Mouse (Mus musculus): ENCODE results near the gene Spata2. TPM values are rescaled to one million over a fixed set of nuclear protein-coding genes. Genes with fewer than 3 reads are reported as not detected.

Spata2 gene
- polyA plus RNA-seq, 1 experiment from 2014 or later, result 25.7 TPM

DNA sequence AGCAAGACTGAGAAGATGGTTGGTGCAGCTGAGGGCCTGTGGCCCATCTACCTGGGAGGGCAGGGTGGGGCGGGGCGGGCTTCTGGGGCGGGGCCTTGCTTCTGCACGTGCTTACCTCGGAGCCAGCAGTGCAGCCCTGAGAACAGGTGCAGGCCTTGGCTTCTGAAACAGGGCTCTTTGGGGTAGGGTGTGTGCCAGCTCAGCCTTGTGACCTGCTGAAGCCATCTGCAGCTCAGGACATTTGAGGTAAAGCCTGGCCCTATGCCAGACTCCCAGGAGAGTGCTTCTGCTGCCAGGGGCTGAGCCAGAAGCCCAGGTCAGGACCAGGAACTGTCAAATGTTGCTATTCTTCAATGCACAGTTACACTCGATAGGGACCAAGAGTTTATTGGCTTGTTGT lies 21.1 kb downstream of the Spata2 start:
- Histone ChIP-seq H3K27me3 (replicated peaks) (no peaks in the 10 kb centered on the region), H3K4me3 (no peak overlapping the region), H3K27ac (no peak overlapping the region), H3K4me1 (peaks cover 11% of the 10 kb centered on the region), H3K4me2 (replicated peaks) (no peak overlapping the region), H3K9me3 (no peaks in the 10 kb centered on the region), H3K9ac (no peak overlapping the region), H3K36me3 (peaks cover 69% of the 10 kb centered on the region)
- ATAC-seq (ENCODE audit: low FRiP score, low read depth), result no peak
- 94% methylated on average over 6 of the region's 6 CpGs for WGBS

DNA sequence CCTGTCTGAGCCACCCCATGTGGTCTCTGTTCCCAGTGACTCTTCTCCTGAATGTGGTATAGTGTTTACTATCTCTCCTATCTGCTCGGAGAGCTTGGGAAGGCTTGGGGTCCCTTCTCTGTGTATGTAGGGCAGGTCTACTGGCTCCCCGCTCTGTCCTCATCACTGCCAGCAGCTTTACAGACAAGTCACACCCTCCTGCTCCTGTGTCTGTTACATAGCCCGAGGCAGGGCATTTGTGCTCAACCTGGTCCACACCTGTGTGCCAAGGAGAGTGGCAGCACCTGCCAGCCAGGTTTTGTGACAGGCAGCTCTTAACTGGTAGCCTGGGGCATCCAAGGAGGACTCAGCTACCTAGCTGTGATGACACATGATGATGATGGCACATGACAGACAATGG lies 22.1 kb downstream of the Spata2 start:
- peaks cover 79% of the 10 kb centered on the region for H3K36me3 ChIP-seq
- H3K9ac ChIP-seq, result no peak overlapping the region
- no peak overlapping the region for H3K4me3 ChIP-seq
- H3K4me2 ChIP-seq (replicated peaks), result no peak overlapping the region
- H3K27me3 ChIP-seq (replicated peaks), result no peaks in the 10 kb centered on the region
- H3K4me1 ChIP-seq, result peaks cover 2% of the 10 kb centered on the region; the same call in 1 of the 2 replicates
- 93% methylated on average over 3 of the region's 3 CpGs for WGBS
- H3K27ac ChIP-seq, result no peak overlapping the region
- no peaks in the 10 kb centered on the region for H3K9me3 ChIP-seq
- ATAC-seq (ENCODE audit: low FRiP score, low read depth), result no peak

- Histone ChIP-seq H3K27me3 (replicated peaks) (no peaks in the 10 kb centered on the region), H3K36me3 (peaks cover 65% of the 10 kb centered on the region)
- no peak for ATAC-seq (ENCODE audit: low FRiP score, low read depth)
Measured at GRCm38 (mm10) chr2:167468444-167468843, 24.2 kb downstream of the Spata2 start.

GRCm38 (mm10) chr2:167467214-167467613 lies 25.5 kb downstream of the Spata2 start:
- Histone ChIP-seq H3K27ac (no peak overlapping the region), H3K9me3 (no peaks in the 10 kb centered on the region), H3K27me3 (replicated peaks) (no peaks in the 10 kb centered on the region), H3K4me1 (no peaks in the 10 kb centered on the region), H3K4me2 (replicated peaks) (no peak overlapping the region), H3K36me3 (peaks cover 56% of the 10 kb centered on the region), H3K9ac (no peak overlapping the region), H3K4me3 (no peak overlapping the region)
- no peak for ATAC-seq (ENCODE audit: low FRiP score, low read depth)
- WGBS, result 85% methylated on average over 5 of the region's 5 CpGs

More at GRCm38 (mm10) chr2:167468444-167468843, 24.2 kb downstream of the Spata2 start:
- H3K9me3 ChIP-seq, result no peaks in the 10 kb centered on the region
- no peak overlapping the region for H3K9ac ChIP-seq
- no peak overlapping the region for H3K4me2 ChIP-seq (replicated peaks)
- no peak overlapping the region for H3K27ac ChIP-seq
- WGBS, result 86% methylated on average over 6 of the region's 6 CpGs
- no peak overlapping the region for H3K4me3 ChIP-seq
- H3K4me1 ChIP-seq, result no peaks in the 10 kb centered on the region

- 91% methylated on average over 3 of the region's 3 CpGs for WGBS
- no peak overlapping the region for H3K4me3 ChIP-seq
- H3K4me1 ChIP-seq, result no peaks in the 10 kb centered on the region
- H3K9me3 ChIP-seq, result no peaks in the 10 kb centered on the region
- H3K4me2 ChIP-seq (replicated peaks), result no peak overlapping the region
- no peak overlapping the region for H3K27ac ChIP-seq
- H3K9ac ChIP-seq, result no peak overlapping the region
- no peak for ATAC-seq (ENCODE audit: low FRiP score, low read depth)
- H3K36me3 ChIP-seq, result peaks cover 49% of the 10 kb centered on the region
- H3K27me3 ChIP-seq (replicated peaks), result no peaks in the 10 kb centered on the region
Measured at GRCm38 (mm10) chr2:167465951-167466350, 26.7 kb downstream of the Spata2 start.

DNA sequence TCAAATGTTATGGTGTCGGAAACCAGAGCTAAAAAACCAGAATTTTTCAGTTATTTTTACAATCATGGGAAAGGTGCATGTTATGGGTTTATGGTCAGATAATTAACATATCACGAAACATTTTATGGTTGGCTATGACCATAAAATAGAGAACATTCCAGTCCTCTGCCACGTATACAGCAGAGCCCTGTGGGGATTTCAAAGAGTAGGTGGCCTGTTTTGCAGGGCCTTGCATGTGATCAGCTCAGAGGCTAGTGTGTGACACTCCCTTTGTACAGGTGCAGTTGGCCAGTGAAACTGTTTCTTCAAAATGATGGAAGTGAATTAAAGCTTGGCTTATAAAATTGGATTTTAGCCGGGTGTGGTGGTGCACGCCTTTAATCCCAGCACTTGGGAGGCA lies 28.9 kb downstream of the Spata2 start:
- Histone ChIP-seq H3K27ac (no peak overlapping the region), H3K9ac (no peak overlapping the region), H3K4me1 (no peaks in the 10 kb centered on the region), H3K4me3 (no peak overlapping the region), H3K4me2 (replicated peaks) (no peak overlapping the region), H3K9me3 (no peaks in the 10 kb centered on the region), H3K36me3 (peaks cover 55% of the 10 kb centered on the region), H3K27me3 (replicated peaks) (no peaks in the 10 kb centered on the region)
- ATAC-seq (ENCODE audit: low FRiP score, low read depth), result no peak
- 87% methylated on average over 5 of the region's 5 CpGs for WGBS

DNA sequence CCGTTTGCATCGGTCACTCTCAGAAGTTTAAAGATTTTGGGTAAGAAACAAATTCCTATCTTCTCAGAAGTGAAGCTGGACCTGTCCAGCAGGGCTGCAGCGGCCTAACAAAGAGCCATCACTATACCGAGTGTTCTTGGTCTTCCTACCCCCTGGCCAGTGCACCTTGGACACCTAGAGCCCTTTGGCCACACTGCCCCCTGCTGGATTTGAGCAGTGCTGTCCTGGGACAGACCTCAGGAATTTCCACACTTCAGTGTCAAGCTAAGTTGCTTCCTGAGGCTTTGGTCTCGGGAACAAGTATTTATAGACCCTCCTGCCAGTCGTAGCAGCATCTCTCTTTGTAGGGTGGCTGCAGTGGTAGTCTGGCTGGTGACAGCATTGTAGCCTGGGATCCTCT lies 29.7 kb downstream of the Spata2 start:
- Histone ChIP-seq H3K4me1 (no peaks in the 10 kb centered on the region), H3K27me3 (replicated peaks) (no peaks in the 10 kb centered on the region), H3K27ac (no peak overlapping the region), H3K36me3 (peaks cover 56% of the 10 kb centered on the region), H3K4me2 (replicated peaks) (no peak overlapping the region), H3K9me3 (no peaks in the 10 kb centered on the region), H3K4me3 (no peak overlapping the region), H3K9ac (no peak overlapping the region)
- 51% methylated on average over 6 of the region's 6 CpGs for WGBS
- no peak for ATAC-seq (ENCODE audit: low FRiP score, low read depth)

DNA sequence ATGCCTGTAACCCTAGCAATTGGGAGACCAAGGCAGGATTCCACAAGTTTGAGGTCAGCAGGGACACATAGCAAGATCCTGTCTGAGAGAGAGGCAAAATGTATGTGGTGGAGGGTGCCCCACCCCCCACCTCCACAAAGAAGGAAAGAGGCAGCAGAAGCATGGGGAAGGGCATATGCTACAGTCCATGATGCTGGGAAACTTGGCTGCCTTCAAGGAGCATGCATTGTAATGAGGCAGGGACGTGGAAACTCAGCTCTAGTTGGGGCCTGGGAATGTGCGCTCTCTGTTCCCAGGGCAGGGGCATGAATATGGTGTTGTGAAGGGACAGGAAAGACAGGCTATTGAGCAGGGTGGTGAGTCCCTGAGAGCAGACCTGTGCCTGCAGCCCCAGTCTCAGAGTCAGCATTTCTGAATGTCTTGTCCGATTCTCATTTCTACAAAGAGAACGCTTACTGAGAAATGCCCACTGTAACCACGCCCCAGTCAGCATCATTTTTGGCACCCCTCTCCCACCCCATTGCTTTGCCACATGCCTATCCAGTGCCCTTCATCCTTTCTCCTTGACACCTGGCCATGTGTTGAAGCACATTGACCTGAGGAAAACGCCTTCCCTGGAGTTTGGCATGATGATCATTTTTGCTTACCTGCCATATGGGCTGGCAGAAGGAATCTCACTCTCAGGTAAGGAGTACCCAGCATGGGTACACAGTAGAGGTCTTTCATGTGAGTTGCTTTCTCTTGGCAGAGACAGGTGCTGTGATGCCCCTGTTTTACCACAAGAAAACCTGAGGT lies 33.4 kb downstream of the Spata2 start:
- WGBS, result 97% methylated on average over 6 of the region's 6 CpGs
- Histone ChIP-seq H3K27me3 (replicated peaks) (no peaks in the 10 kb centered on the region), H3K4me2 (replicated peaks) (no peak overlapping the region), H3K9me3 (no peaks in the 10 kb centered on the region), H3K4me1 (no peaks in the 10 kb centered on the region), H3K4me3 (no peak overlapping the region), H3K9ac (no peak overlapping the region), H3K27ac (no peak overlapping the region), H3K36me3 (peaks cover 67% of the 10 kb centered on the region)
- no peak for ATAC-seq (ENCODE audit: low FRiP score, low read depth)

DNA sequence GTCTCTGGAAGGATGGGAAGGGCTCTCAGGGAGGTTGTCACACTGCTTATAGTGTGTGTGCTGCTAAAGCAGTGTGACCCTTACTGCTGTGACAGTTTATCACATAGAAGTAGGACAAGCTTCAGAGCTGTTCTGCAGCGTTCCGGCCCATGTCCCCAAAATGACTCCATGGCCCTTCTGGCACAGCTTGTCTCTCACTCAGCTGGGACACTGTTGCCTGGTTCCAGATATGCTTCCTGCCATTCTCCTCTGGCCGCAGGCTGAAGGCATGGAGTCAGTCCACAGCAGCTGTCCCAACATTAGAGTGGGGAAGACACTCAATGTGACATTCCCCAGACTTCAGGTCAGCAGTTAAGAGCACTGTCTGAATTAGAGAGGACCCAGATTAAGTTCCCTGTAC lies 34.1 kb downstream of the Spata2 start:
- H3K4me1 ChIP-seq, result no peaks in the 10 kb centered on the region
- H3K9ac ChIP-seq, result no peak overlapping the region
- WGBS, result 92% methylated on average over 3 of the region's 3 CpGs
- H3K36me3 ChIP-seq, result peaks cover 74% of the 10 kb centered on the region
- no peak overlapping the region for H3K4me2 ChIP-seq (replicated peaks)
- H3K27ac ChIP-seq, result no peak overlapping the region
- H3K9me3 ChIP-seq, result no peaks in the 10 kb centered on the region
- no peak overlapping the region for H3K4me3 ChIP-seq
- no peaks in the 10 kb centered on the region for H3K27me3 ChIP-seq (replicated peaks)
- no peak for ATAC-seq (ENCODE audit: low FRiP score, low read depth)

DNA sequence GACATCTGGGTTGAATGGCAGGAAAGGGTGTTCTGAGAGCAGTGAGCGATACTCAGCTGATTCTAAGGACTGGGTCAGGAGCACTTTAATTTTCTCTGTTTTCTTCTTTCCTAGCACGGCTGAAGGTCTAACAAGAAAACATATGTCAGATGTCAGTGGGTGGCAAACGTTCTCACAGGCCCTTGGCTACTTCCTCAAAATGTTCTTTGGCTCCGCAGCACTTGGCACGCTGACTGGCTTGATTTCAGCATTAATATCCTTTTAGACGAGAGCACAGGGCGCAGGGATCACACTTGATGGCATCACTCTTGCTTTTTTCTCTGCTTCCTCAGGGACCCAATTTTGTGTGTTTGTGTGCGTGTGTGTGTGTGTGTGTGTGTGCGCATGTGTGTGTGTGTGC lies 35.5 kb downstream of the Spata2 start:
- peaks cover 83% of the 10 kb centered on the region for H3K36me3 ChIP-seq
- H3K27me3 ChIP-seq (replicated peaks), result no peaks in the 10 kb centered on the region
- no peak overlapping the region for H3K9ac ChIP-seq
- 92% methylated on average over 9 of the region's 9 CpGs for WGBS
- H3K27ac ChIP-seq, result no peak overlapping the region
- H3K4me2 ChIP-seq (replicated peaks), result no peak overlapping the region
- H3K9me3 ChIP-seq, result no peaks in the 10 kb centered on the region
- no peaks in the 10 kb centered on the region for H3K4me1 ChIP-seq
- ATAC-seq (ENCODE audit: low FRiP score, low read depth), result no peak
- no peak overlapping the region for H3K4me3 ChIP-seq

GRCm38 (mm10) chr2:167456361-167457020 lies 36.2 kb downstream of the Spata2 start:
- no peak for ATAC-seq (ENCODE audit: low FRiP score, low read depth)
- Histone ChIP-seq H3K4me3 (no peak overlapping the region), H3K36me3 (peaks cover 82% of the 10 kb centered on the region), H3K4me2 (replicated peaks) (no peak overlapping the region), H3K9ac (no peak overlapping the region), H3K4me1 (no peaks in the 10 kb centered on the region), H3K27ac (no peak overlapping the region), H3K27me3 (replicated peaks) (no peaks in the 10 kb centered on the region), H3K9me3 (no peaks in the 10 kb centered on the region)
- 90% methylated on average over 5 of the region's 5 CpGs for WGBS

- Histone ChIP-seq H3K9ac (no peak overlapping the region), H3K9me3 (no peaks in the 10 kb centered on the region), H3K36me3 (peaks cover 85% of the 10 kb centered on the region), H3K27ac (no peak overlapping the region), H3K27me3 (replicated peaks) (no peaks in the 10 kb centered on the region), H3K4me1 (no peaks in the 10 kb centered on the region), H3K4me2 (replicated peaks) (no peak overlapping the region), H3K4me3 (no peak overlapping the region)
- no peak for ATAC-seq (ENCODE audit: low FRiP score, low read depth)
- WGBS, result 84% methylated on average over 3 of the region's 3 CpGs
Measured at GRCm38 (mm10) chr2:167453814-167454213, 38.9 kb downstream of the Spata2 start.

GRCm38 (mm10) chr2:167450647-167451046 lies 42.0 kb downstream of the Spata2 start:
- Histone ChIP-seq H3K9ac (no peak overlapping the region), H3K27me3 (replicated peaks) (no peaks in the 10 kb centered on the region), H3K27ac (no peak overlapping the region), H3K4me2 (replicated peaks) (no peak overlapping the region), H3K36me3 (peaks cover 74% of the 10 kb centered on the region), H3K4me1 (no peaks in the 10 kb centered on the region), H3K4me3 (no peak overlapping the region), H3K9me3 (no peaks in the 10 kb centered on the region)
- 91% methylated on average over 8 of the region's 8 CpGs for WGBS
- no peak for ATAC-seq (ENCODE audit: low FRiP score, low read depth)

All from neural tube, embryonic 12.5 days (tissue).